Mouse (Mus musculus): ENCODE data around the gene 1700037H04Rik.

The 1700037H04Rik gene

DNA sequence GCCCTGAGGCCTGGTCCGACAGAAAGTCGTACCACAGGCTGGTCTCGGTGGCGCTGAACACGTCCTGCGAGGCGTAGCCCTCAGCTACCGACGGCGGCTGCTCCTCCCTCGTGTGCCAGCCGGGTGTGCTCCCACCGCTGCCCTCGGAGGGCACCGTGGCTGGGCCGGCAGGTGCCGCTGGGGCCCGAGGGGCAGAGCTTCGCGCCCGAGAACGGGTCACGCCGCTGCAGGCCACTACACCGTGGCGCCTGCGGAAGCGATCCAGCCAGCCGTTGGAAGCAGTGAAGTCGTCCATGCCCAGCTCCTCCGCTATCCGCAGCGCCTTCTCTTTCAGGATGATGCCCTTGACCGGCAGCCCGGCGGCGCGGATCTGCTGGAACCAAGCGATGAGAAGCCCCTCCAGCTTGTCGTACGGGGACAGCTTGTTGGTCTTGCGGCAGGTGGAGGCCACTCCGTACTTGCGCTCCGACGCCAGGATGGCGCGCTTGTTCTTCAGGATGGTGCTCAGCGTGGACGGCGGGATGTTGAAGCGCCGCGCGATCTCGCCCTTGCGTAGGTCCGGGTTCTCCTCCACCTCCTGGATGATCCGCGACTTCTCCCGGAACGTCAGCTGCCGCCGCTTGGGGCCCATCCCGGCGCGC is 19.5 kb upstream of the 1700037H04Rik start:
- peak; percentile 61 for ATAC-seq (ENCODE audit: low TSS enrichment)

DNA sequence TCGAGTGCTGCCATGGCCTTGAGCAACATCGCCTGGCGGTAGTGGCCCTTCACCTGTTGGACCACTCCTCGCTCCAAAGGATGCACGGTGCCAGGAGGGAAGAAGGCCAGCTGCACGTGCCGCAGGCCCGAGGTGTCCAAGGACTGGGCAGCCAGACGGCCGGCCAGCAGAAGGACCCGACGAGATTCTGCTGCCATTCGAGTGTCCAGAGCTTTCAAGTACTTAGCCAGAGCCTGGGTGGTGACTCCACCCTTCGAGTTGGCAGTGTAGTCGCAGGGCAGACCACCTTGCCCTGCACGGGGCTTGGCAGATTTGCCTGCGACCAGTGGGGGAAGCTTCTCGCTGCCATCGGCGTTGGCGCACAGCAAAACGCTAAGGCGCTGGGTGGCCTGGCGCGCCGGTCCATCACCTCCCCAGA is 19.0 kb upstream of the 1700037H04Rik start:
- ATAC-seq (ENCODE audit: low TSS enrichment): no peak

DNA sequence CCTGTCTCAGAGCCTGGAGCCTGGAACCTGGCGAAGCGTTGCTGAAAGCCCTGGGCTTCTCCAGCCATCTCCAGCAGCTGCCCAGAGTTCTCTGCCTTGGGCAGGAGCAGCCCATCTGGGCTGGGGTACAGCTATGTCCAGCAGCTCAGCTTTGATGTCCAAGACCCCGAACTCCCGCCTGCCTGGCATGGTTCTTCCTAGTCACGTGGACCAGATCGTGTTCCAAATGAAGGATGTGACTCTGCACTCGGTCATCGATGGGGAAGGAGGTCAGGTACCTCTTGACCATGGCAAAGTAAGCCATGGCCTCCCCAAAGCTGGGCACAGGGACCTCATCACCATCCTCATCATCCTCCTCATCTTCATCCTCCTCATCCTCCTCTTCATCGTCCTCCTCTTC is 18.1 kb upstream of the 1700037H04Rik start:
- no peak for ATAC-seq (ENCODE audit: low TSS enrichment)

DNA sequence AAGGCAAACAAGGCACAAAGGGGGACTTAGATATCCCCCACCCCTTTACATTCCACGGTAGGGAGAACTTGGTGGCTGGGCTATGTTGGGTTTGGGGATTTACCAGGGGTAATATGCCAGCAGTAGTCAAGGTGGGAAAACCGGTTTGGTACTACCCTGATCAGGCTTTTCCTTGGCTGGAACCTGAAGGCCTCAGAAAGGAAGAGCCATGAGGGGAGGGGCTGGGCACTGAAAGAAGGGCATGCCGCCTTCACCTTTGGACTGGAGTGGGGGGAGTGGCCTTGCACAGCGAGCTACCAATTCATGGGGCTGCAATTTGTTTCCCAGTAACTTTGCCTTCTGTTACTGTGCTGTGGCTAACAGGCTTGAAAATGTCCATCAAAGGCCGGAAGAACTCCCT is 16.6 kb upstream of the 1700037H04Rik start:
- ATAC-seq (ENCODE audit: low TSS enrichment): no peak

DNA sequence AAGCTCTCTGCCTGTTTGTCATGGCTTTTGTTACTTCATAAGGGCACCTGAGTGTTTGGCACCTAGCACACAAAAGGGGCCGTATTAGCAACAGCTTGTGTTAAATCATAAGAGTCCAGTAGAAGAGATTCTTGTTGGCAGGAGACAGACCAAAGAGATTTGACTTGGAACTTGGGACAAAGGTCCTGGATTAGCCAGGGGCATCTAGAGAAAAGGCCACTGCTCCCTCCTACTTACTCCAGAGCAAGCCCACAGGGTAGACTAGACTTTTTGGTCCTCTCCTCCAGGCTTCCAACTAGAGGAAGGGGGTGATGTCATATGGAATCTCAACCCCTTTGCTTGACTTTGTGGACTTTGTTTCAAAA is 16.0 kb upstream of the 1700037H04Rik start:
- no peak for ATAC-seq (ENCODE audit: low TSS enrichment)

DNA sequence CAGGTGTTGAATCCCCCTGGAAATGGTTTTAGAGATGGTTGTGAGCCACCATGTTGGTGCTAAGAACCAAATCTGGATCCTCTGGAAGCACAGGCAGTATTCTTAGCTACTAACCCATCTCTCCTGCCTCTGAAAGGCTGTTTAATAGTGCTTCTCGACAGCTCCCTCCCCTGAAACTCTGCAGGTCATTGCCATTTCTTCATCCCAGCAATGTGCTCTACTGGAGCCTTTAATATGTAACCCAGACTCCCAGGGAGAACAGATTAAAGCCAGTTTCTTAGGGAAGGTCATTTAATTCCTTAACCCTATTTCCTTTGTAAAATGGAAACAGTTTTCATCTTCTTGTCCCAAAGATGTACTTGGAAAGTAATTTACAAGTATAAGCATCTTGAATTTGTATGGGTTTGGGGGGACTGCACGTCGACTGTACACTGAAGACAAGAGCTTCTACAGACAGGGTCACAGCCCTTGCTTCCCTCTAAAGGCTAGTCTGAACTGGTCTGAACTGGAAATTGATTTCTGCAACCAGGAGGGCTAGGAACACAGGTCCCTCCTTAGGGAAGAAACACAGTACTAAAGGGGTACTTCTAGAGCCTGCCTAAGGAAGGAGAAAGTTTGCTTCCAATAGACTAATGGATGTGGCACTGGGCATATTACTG is 15.5 kb upstream of the 1700037H04Rik start:
- ATAC-seq (ENCODE audit: low TSS enrichment): no peak

DNA sequence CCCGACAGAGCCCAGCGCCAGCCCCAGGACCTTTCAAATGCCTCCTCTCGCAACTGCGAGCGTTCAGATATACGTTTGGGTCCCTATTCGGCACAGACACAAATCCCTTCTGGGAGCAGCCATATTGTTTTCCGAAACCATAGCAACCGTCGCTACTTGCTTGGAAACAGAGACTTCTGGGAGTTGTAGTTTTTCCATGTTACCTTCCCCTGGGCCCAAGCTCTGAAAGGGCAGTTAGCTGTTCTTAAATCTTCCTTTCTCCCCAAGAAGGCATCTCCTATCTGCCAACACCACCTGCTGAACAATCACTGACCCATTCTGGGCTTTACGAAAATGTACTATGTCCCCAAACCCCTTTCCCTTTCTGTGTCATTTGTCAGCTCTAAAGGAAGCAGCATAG is 14.8 kb upstream of the 1700037H04Rik start:
- peak; percentile 77 for ATAC-seq (ENCODE audit: low TSS enrichment)

DNA sequence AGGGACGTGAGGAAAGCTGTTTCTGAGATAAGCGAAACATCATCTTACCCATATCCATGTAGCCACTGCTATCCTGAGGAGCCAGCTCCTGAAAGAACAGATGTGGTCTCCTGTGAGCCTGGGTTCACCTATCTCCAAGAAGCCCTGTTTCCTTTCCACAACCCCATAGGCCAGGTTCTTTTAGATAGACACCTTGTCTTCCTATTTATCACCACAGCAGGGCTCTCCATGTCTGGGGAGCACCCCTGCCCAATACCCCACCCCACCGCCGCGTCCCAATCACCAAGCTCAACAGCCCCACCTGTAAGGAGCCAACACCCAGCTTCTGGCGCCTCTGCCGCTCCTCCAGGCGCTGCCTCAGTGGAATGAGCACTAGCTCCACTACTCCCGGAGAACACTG is 12.4 kb upstream of the 1700037H04Rik start:
- ATAC-seq (ENCODE audit: low TSS enrichment): no peak

DNA sequence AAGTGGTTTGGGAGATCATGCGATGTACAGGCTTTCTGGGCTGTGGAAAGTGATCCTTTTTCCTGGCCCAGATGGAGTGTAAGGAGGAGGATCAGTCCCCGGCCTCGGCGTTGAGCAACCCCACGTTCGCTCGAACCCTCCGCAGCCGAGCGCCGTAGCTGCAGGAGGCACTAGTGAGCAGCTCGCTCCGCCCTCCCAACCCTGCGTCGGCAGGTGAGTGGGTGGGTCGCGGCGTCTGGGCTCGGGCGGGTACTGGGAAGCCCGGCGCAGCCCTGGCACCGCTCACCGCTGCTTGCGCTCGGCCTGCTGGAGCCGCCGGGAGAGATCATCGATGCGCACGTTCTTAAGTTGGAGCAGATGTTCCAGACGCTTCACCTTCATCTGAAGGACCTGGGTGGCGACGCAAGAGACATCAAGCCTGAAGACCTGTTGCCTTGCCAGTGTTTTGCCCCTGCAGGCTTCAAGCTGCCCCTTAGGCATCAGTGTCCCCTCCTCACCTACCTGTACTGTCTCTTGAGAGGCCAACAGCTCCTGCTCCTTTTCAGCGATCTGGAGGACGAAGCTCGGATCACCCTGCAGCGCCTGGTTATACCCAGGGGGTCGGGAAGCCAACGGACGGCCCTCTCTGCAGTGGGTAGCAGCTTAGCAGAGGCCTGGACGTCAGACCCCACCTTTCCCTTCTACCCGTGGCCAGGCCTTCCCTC is 11.7 kb upstream of the 1700037H04Rik start:
- ATAC-seq (ENCODE audit: low TSS enrichment): 0 out of 2 replicates have a peak, but pooled peaks have one; percentile 13

DNA sequence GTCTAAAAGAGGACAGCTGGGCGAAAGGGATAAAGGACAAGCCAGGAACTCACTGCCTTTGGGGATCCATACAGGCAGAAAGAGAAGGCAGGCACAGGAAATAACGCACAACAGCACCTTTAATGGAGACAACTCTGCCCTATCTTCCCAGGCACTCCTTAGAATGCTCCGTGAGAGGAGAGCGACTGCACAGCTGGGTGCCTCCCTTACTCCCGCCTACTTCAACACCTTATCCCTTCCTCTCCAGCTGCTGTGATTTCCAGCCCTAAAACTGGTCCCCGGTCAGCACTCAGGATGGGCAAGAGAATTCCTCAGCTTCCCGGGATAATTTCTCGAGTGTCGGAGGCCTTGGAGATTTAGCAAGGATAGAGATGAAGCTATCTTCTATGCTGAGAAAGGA is 11.1 kb upstream of the 1700037H04Rik start:
- ATAC-seq (ENCODE audit: low TSS enrichment): no peak

DNA sequence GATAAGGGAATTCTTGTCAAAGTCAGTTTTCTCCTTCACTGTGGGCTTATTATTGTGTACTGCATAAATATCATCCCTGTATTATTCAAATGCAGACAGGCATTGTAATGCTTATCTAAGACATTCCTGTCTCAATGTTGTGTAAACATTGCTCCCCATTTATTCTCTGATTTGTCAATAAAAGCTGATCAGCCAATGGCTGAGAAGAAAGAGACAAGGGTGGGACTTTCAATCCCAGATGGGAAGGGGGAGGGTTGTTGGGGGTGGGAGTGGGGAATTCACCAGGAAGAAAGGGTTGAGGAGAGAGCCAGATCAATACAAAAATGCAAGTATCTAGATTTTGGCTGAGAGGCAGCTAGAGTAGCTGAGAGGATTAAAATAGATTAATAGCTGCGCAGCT is 9.0 kb upstream of the 1700037H04Rik start:
- ATAC-seq (ENCODE audit: low TSS enrichment): no peak

DNA sequence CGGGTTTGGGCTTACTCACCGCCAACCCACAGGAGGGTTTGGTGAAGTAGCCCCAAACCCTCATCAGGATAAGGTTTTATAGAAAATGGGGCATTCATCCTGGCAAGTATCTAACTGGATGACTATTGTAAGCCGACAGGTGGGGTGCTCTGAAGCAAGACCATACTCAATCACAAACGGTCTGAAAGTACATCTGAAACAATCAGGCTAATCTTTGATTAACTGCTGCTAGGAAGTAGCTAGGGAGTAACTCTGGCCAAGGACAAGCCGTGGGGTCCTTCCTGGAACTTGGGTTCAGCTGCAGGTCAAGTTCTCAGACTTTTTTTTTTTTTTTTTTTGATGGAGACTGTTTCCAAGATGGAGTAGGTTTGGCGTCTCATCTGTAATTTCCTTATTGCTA is 8.1 kb upstream of the 1700037H04Rik start:
- no peak for ATAC-seq (ENCODE audit: low TSS enrichment)

DNA sequence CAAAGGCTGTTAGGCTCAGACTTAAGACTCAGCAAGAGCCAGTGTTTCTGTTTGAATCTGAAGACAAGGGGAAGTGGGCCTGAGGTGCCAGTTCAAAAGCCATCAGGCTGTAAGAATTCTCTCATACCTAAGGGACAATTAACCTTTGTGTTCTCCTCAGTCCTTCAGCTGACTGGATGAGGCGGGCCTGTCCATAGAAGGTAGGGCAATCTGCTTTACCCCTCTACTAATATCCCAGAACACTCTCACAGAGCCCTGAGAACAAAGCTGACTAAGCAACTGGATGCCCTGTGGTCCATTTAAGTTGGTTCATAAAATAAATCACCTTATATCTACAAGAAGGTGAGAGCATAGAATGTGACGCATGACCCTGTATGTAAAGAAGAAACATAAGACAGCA is 6.3 kb upstream of the 1700037H04Rik start:
- no peak for ATAC-seq (ENCODE audit: low TSS enrichment)

DNA sequence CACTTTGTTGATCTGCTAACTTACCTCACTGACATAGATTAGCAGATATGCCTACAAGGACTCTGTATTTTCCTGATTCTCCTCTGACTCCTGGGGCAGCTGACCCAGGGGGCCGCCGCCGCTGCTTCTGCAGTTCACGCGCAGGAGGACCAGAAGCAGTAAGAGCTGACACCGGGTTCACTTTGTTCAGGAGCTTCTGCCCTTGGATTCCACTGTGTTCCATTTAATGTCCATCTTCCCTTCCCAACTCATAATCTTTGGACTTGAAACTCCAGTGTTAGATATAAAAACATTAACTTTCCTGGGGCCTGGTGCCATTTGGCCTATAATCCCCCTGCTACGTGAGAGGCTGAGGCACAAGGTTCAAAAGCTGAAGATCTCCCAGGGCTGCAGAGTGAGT is 4.0 kb upstream of the 1700037H04Rik start:
- ATAC-seq (ENCODE audit: low TSS enrichment): no peak

DNA sequence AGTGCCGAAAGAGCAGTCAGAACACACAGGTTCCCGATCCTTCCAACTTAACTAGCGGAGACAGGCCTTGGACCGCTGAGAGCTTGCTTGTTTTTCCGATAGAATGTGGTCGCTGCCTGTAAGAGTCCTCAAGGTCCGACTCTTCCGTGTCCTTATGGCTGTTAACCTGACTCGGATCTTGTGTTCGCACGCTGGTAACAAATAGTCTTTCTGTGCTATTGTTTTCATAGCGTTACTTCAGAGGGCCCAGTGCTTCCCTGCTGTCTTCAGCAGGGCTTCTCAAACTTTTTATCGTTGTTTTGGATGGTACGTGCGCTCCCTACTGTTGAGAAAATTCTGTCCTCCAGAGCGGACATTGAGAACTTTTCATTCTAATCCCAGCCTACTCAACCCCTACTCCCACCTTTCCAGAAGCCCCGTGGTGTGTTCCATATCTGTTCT is 810 bp upstream of the 1700037H04Rik start:
- peak; percentile 31; the same call in 1 of the 2 replicates for ATAC-seq (ENCODE audit: low TSS enrichment)

DNA sequence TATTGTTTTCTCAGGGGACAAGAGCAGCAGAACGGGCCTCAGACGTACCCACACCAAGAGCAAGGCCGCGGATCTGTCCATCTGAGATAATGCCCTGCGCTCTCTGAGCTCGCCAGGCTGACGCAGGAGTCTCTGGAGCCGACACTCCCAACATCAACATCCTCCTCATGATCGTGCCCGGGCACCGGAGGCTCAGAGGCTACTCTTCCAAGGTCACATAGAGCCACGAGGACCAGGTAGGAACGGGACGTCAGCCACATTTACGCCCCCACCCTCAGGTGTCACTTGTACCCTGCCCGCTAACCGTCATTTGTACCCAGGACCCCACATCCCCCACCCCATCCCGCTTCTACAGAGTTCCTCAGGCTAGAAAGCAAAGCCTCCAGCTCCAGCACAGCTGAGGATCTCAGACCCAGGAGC is 380 bp downstream of the 1700037H04Rik start:
- ATAC-seq (ENCODE audit: low TSS enrichment): peak; percentile 31

DNA sequence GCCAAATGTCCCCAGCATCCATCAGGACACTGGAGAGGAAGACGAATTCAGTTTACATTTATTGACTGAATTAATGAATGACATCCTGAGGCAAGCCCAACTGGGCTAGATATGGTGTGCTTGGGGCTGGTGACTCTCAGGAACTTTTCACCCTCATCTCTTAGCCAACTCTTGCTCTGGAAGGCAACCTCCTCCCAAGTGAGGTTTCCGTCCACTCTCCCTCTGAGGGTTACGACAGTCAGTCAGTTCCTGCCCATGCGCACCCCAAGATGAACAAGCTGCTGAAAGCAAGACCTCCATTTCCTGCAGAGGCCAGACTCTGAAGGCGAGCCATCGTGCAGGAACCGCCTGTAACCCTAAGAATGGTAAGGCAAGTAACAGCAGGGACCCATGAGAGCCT is 2.9 kb downstream of the 1700037H04Rik start:
- no peak for ATAC-seq (ENCODE audit: low TSS enrichment)

DNA sequence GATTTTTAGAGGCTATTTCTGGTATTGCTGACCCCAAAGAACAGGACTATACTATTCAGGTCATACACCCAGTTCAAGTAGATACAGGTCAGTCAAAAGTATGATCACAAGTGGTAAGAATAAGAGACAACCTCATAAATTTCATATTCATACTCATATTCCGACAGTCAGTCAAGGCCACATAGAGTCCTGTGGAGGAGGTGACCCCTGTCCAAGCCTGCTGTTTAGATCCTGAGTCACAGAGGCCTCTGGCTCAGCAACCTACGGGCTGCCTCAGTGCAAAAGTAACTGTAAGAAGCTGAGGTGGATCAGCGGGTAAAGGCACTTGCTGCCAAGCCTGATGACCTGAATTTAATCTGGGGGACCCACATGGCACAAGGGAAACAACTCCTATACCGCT is 5.8 kb downstream of the 1700037H04Rik start:
- no peak for ATAC-seq (ENCODE audit: low TSS enrichment)

DNA sequence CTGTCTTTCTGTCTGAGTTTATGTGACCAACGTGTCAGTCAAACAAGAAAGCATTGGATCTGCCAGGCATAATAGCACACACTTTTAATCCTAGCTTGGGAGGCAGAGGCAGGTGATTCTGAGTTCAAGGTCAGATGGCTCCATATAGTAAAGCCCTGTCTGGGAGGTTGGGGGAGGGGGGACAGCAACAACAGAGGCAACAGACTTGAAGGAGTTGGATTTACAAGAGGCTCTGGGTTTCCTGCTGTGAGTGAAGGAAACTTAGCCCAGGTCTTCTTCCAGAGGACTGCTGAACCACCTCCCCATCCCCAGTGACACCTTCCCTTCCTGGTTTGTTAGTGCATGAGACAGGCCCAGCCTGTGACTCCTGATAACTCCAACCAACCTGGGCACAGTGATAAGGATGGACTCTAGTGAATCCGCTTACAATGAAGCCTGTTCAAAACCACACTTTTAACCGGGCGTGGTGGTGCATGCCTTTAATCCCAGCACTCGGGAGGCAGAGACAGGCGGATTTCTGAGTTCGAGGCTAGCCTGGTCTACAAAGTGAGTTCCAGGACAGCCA is 7.6 kb downstream of the 1700037H04Rik start:
- ATAC-seq (ENCODE audit: low TSS enrichment): no peak

DNA sequence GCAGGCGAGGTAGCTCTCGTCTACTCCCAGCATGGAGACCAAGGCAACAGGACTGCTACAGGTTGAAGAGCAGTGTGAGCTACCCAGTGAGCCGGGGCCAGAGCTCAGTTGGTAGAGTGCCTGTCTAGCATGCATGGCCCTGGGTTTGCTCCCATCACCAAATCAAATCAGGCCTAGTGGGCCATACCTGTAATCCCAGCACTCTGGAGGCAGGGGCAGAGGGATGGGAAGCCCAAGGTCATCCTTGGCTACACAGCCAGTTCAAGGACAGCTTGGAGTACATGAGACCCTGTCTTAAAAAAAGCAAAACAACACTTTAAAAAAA is 10.7 kb downstream of the 1700037H04Rik start:
- no peak for ATAC-seq (ENCODE audit: low TSS enrichment)

DNA sequence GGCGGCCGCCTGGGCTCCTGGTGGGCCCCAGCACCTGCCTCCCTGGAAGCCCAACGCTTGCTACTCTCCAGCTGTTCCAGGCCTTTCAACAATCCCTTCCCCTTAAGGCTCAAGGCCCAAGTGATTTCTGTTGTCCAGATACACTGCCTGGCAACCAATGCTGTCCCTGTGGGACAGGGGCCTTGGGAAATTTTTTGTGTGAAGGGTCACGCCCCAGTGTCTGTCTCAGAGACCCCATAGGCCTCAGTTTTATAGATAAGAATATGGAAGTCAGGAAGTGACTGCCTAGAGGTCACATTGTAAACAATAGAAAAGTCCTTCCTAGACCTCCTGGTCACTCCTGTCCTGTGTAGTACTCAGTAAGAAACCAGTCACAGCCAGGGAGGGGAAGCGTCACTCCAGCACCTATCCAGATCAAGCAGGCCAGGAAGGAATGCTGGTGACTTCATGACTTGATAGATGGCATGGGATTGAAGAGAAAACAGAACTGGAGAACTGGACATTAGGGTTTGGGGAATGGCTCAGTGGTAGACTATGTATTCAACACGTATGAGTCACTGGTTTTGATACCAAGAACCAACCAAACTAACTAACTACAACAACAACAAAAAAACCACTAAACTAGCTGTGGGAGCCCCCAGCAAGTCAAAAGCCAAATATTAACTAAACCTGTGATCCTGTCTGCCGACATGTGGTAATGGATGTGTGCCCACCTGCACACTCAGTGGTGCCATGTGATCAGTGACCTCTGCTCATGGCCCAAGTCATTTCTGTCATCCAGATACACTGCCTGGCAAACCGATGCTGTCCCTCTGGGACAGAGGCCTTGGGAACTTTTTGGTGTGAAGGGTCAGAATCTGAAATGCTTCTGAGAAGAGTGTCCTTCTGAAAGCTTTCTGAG is 11.3 kb downstream of the 1700037H04Rik start:
- ATAC-seq (ENCODE audit: low TSS enrichment): no peak

DNA sequence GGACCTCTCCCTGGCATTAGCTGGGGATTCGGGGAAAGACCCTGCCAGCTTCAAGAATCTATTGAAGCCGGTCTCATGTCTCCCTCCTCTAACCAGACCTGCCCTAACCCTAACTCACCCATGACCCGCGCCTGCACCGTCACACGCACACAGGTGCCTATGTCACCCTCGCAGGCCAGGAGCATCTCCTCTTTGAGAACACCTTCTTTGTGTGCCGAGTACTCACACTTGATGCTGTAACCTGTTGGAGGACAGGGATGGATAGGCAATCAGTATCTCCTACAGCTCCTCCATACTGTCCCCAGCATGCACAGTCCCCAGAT is 12.9 kb downstream of the 1700037H04Rik start:
- ATAC-seq (ENCODE audit: low TSS enrichment): no peak
